Mouse (Mus musculus) brain, embryonic 14.5 days (tissue): Measurements from ENCODE around the gene Vps4b. TPM values are rescaled to one million over a fixed set of nuclear protein-coding genes. Genes with fewer than 3 reads are reported as not detected.
"Not testable (repeated sequence)": the region's sequence is repeated elsewhere in the genome, so short reads cannot be mapped to it uniquely, and the experiment has no call there.

Experiments used
- DNase-seq: peaks from one replicate; pipeline ENCODE4 v3.0.0-alpha.2; 2011; ENCODE audit warnings: low read depth
- CTCF ChIP-seq: fragments of 200-500 bp; IDR thresholded peaks from 2 replicates; pipeline ENCODE4 v1.5.1; 2012; ENCODE audit warnings: inconsistent platforms, mild to moderate bottlenecking, moderate library complexity, borderline replicate concordance; ENCODE audit not compliant: insufficient read depth, insufficient read length; ENCODE audit errors: extremely low read depth
- POLR2A ChIP-seq: fragments of 200-500 bp; IDR thresholded peaks from 2 replicates; pipeline ENCODE4 v1.6.1; 2012; ENCODE audit warnings: mild to moderate bottlenecking, inconsistent platforms, borderline replicate concordance; ENCODE audit not compliant: poor library complexity, insufficient read depth, insufficient read length, severe bottlenecking; ENCODE audit errors: extremely low read depth
- polyA plus RNA-seq: library from polyadenylated mRNA; depleted of rRNA; stranded (reverse); fragments of >200 nt; gene quantifications from 2 replicates; pipeline ENCODE4 v1.2.3, GENCODE M21; 2012

The Vps4b gene
- polyA plus RNA-seq, 1 experiment: 21.7 TPM

GRCm38 (mm10) chr1:106748555-106749315 lies 47.8 kb downstream of the Vps4b start:
- TF ChIP-seq POLR2A (no peak), CTCF (no peak)
- no peak for DNase-seq

GRCm38 (mm10) chr1:106742980-106743379 lies 53.5 kb downstream of the Vps4b start:
- TF ChIP-seq CTCF (no peak), POLR2A (no peak)
- no peak for DNase-seq

GRCm38 (mm10) chr1:106740735-106741134 lies 55.8 kb downstream of the Vps4b start:
- TF ChIP-seq POLR2A (no peak), CTCF (no peak)

GRCm38 (mm10) chr1:106739810-106740209 lies 56.7 kb downstream of the Vps4b start:
- TF ChIP-seq CTCF (no peak), POLR2A (no peak)
- no peak for DNase-seq

More at GRCm38 (mm10) chr1:106740735-106741134, 55.8 kb downstream of the Vps4b start:
- no peak for DNase-seq

GRCm38 (mm10) chr1:106738092-106738491 lies 58.4 kb downstream of the Vps4b start:
- peak; percentile 31 for DNase-seq
- no peak for TF ChIP-seq POLR2A
- TF ChIP-seq CTCF: peak; percentile 31; the same call in 1 of the 2 replicates

GRCm38 (mm10) chr1:106736211-106736610 lies 60.3 kb downstream of the Vps4b start:
- no peak for TF ChIP-seq CTCF
- DNase-seq: no peak

GRCm38 (mm10) chr1:106735586-106735985 lies 60.9 kb downstream of the Vps4b start:
- peak; percentile 70 for DNase-seq
- peak; percentile 76; the same call in 1 of the 2 replicates for TF ChIP-seq CTCF
- no peak for TF ChIP-seq POLR2A

- no peak for DNase-seq
- TF ChIP-seq POLR2A: no peak
- no peak for TF ChIP-seq CTCF
Observed at GRCm38 (mm10) chr1:106722061-106722460, 74.5 kb downstream of the Vps4b start.

GRCm38 (mm10) chr1:106717736-106718135 lies 78.8 kb downstream of the Vps4b start:
- DNase-seq: not testable (repeated sequence)

GRCm38 (mm10) chr1:106717071-106717601 lies 79.4 kb downstream of the Vps4b start:
- no peak for TF ChIP-seq POLR2A
- TF ChIP-seq CTCF: peak; percentile 85
- peak; percentile 91 for DNase-seq

GRCm38 (mm10) chr1:106716141-106716540 lies 80.4 kb downstream of the Vps4b start:
- no peak for TF ChIP-seq POLR2A
- TF ChIP-seq CTCF: no peak
- DNase-seq: no peak

- DNase-seq: no peak
- TF ChIP-seq POLR2A (no peak), CTCF (no peak)
Observed at GRCm38 (mm10) chr1:106715111-106716083, 81.1 kb downstream of the Vps4b start.
